Mouse (Mus musculus): ENCODE results near the gene Ncoa1. TPM values are rescaled to one million over a fixed set of nuclear protein-coding genes. Genes with fewer than 3 reads are reported as not detected.

The Ncoa1 gene
- total and polyA plus RNA-seq, 2 experiments: 9.3 TPM

DNA sequence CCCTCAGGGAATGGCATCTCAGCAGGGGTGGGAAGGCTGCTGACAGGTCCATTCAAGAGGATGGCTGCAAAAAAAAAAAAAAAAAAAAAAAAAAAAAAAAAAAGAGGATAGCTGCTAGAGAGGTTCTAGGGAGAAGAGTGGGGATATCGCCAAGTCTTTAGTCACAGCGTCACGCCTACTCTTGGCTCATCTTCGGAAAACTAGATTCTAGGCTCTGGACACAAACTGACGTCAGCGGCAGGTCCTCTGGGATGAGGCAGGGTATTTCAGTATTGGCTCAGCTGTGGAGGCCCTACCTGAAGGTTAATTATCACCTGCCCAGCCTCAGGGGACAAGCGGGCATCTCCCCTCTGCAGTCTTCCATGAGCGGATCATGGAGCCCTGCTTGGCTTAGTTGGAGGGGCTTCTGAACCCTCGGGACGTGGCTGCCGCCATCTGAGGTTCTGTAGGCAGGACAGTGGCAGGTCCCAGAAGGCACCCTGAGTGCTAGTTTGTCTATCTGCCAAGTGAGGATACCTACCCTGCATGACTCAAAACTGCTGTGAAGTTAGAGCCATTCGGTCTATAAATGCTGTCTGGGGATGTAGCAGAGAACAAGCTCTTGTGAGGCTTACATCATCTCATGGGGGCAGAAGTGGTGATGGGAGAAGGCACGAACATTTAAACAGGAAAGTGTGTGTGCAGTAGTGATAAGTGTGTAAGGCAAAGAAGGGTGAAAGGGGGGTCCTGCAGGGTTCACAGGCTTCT, 275.4 kb downstream of the Ncoa1 start:
- no peak overlapping the region for H3K9ac ChIP-seq (ENCODE audit: low read depth, low read length)
- H3K4me1 ChIP-seq (ENCODE audit: control insufficient read depth, insufficient read depth, low read length): peaks cover 6% of the 10 kb centered on the region; the same call in 1 of the 2 replicates
- no peak for DNase-seq (ENCODE audit: extremely low read depth, low read depth, low spot score)
- no peaks in the 10 kb centered on the region for H3K27me3 ChIP-seq (ENCODE audit: control insufficient read depth, insufficient read depth, low read length)
- no peaks in the 10 kb centered on the region for H3K79me2 ChIP-seq (ENCODE audit: control insufficient read depth, insufficient read depth, low read length)
- TF ChIP-seq POLR2A (IDR thresholded peaks at IDR 0.05; ENCODE audit: extremely low read depth, insufficient read depth, low read length) (no peak), CTCF (IDR thresholded peaks at IDR 0.05; ENCODE audit: low read depth, low read length) (no peak)
- no peaks in the 10 kb centered on the region for H3K36me3 ChIP-seq (ENCODE audit: control insufficient read depth, insufficient read depth, low read length)
- no peak overlapping the region for H3K4me3 ChIP-seq (ENCODE audit: insufficient read depth, low read depth, low read length)
- WGBS: 91% methylated on average over 13 of the region's 13 CpGs
- no peak overlapping the region for H3K27ac ChIP-seq (replicated peaks; ENCODE audit: insufficient read depth, low read depth, low read length)

DNA sequence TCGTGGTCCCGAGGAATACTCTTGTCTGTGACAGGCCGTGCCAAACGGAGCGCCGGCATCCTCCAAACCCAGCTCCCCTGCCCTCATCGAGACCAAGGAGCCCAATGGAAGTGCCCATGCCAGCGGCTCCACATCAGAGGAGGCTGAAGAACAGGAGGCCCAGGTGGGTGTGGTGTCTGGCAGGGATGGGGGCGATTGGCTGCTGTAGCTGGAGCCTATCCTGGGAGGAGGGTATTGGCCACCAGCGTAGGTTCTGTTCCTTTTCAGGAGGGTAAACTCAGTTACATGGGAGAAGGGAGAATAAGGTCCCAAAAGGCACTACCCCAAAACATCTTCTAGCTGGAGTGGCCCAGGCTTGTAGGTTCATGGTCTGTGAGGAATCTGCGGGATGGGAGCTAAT, 277.7 kb downstream of the Ncoa1 start:
- H3K36me3 ChIP-seq (ENCODE audit: control insufficient read depth, insufficient read depth, low read length): no peaks in the 10 kb centered on the region
- no peak for DNase-seq (ENCODE audit: extremely low read depth, low read depth, low spot score)
- H3K79me2 ChIP-seq (ENCODE audit: control insufficient read depth, insufficient read depth, low read length): no peaks in the 10 kb centered on the region
- H3K27me3 ChIP-seq (ENCODE audit: control insufficient read depth, insufficient read depth, low read length): no peaks in the 10 kb centered on the region
- TF ChIP-seq CTCF (IDR thresholded peaks at IDR 0.05; ENCODE audit: low read depth, low read length): no peak
- TF ChIP-seq POLR2A (IDR thresholded peaks at IDR 0.05; ENCODE audit: extremely low read depth, insufficient read depth, low read length): no peak
- no peak overlapping the region for H3K4me3 ChIP-seq (ENCODE audit: insufficient read depth, low read depth, low read length)
- H3K27ac ChIP-seq (replicated peaks; ENCODE audit: insufficient read depth, low read depth, low read length): no peak overlapping the region
- 94% methylated on average over 11 of the region's 11 CpGs for WGBS
- H3K9ac ChIP-seq (ENCODE audit: low read depth, low read length): no peak overlapping the region
- H3K4me1 ChIP-seq (ENCODE audit: control insufficient read depth, insufficient read depth, low read length): no peaks in the 10 kb centered on the region

DNA sequence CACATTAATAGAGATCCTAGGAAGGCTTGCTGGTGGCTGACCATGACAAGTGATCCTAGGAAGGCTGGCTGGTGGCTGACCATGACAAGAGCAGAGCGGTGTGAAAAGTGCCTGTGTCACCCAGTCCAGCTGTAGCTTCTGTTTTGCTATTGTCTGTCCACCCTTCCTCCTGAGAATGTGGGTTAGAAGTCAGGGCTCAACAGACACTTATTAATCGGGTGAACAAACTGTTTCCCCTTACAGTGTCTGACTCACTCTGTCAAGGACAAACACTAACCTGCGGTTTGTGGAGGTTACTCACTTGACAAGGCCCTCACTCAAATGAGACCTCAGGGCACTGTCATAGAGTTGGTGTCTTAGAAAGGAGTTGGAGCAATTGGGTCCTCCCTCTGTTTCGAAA, 278.3 kb downstream of the Ncoa1 start:
- Histone ChIP-seq H3K4me1 (ENCODE audit: control insufficient read depth, insufficient read depth, low read length) (no peaks in the 10 kb centered on the region), H3K79me2 (ENCODE audit: control insufficient read depth, insufficient read depth, low read length) (no peaks in the 10 kb centered on the region), H3K27ac (replicated peaks; ENCODE audit: insufficient read depth, low read depth, low read length) (no peak overlapping the region), H3K36me3 (ENCODE audit: control insufficient read depth, insufficient read depth, low read length) (no peaks in the 10 kb centered on the region), H3K27me3 (ENCODE audit: control insufficient read depth, insufficient read depth, low read length) (no peaks in the 10 kb centered on the region), H3K9ac (ENCODE audit: low read depth, low read length) (no peak overlapping the region), H3K4me3 (ENCODE audit: insufficient read depth, low read depth, low read length) (no peak overlapping the region)
- WGBS: 70% methylated on average over 4 of the region's 4 CpGs
- no peak for DNase-seq (ENCODE audit: extremely low read depth, low read depth, low spot score)
- TF ChIP-seq CTCF (IDR thresholded peaks at IDR 0.05; ENCODE audit: low read depth, low read length) (no peak), POLR2A (IDR thresholded peaks at IDR 0.05; ENCODE audit: extremely low read depth, insufficient read depth, low read length) (no peak)

Other genes starting within 250 kb of the Ncoa1 start
- 1.8 and 1.9 TPM in 2 replicates for gene Ptrhd1, start 243.2 kb downstream of the Ncoa1 start, total RNA-seq (2014; rRNA removed)
- gene Ptrhd1, start 243.2 kb downstream of the Ncoa1 start, polyA plus RNA-seq (2012; rRNA removed): 2.1 and 2.3 TPM in 2 replicates
- 2.9 and 3.6 TPM in 2 replicates for gene Cenpo, start 242.9 kb downstream of the Ncoa1 start, total RNA-seq (2014; rRNA removed)
- 2.4 and 4.0 TPM in 2 replicates for gene Cenpo, start 242.9 kb downstream of the Ncoa1 start, polyA plus RNA-seq (2012; rRNA removed)
- 25.8 and 26.8 TPM in 2 replicates for gene Itsn2, start 115.5 kb upstream of the Ncoa1 start, total RNA-seq (2014; rRNA removed)
- 8.4 and 11.6 TPM in 2 replicates for gene Itsn2, start 115.5 kb upstream of the Ncoa1 start, polyA plus RNA-seq (2012; rRNA removed)
- not detected in 2 replicates for gene Gm3625, start 115.7 kb upstream of the Ncoa1 start, total RNA-seq (2014; rRNA removed)
- gene Gm3625, start 115.7 kb upstream of the Ncoa1 start, polyA plus RNA-seq (2012; rRNA removed): not detected in 2 replicates

Data from liver, adult 2 months (tissue).